Mouse (Mus musculus): ENCODE data around the gene B4gat1. TPM values are rescaled to one million over a fixed set of nuclear protein-coding genes. Genes with fewer than 3 reads are reported as not detected.

Gene B4gat1
- polyA plus RNA-seq, 2 experiments: 4.2 to 6.5 TPM

DNA sequence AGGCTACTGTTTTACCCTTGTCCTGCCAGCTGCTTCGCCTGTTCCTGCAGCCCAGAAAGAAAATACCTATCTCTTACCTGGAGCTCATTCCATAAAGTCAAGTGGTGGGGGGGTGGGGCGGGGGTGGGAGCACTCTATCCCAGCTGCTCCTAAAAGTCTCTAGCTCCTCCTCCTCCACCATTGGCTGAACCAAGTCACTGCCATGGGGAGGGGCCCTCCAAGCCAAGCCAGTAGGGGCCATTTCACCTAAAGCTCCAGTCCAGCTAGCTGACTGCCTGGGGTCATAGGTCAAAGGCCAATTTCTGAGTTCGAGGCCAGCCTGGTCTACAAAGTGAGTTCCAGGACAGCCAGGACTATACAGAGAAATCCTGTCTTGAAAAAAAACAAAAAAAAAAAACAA, 5.9 kb upstream of the B4gat1 start:
- no peak for DNase-seq (ENCODE audit: low read depth in 3 of 3, low spot score in 3 of 3)
- H3K4me2 ChIP-seq (ENCODE audit: low read depth): no peak overlapping the region

DNA sequence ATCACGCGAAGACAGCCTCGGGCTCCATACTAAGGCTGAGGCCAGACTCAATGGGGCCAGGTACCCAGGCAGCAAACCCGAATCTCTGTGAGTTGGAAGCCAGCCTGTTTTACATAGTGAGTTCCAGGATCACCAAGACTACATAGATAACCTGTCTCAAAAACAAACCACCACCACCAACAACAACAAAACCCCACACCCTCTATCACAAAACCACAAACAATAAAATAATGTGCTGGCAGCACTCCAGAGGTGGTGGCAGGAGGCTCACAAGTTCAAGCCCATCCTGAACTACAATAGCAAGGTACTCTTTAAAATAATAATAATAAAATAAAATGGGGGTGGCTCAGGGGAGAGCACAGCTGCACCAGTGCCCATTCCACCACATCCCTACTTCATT, 2.0 kb upstream of the B4gat1 start:
- TF ChIP-seq CTCF (IDR thresholded peaks at IDR 0.05; ENCODE audit: low read depth): no peak
- TF ChIP-seq EP300 (IDR thresholded peaks at IDR 0.05; ENCODE audit: low read depth): no peak
- H3K4me2 ChIP-seq (ENCODE audit: low read depth): no peak overlapping the region
- no peak overlapping the region for H3K9ac ChIP-seq (replicated peaks)
- 68% methylated on average over 4 of the region's 4 CpGs for WGBS (ENCODE audit: insufficient replicate concordance)
- H3K4me1 ChIP-seq (replicated peaks; ENCODE audit: control insufficient read depth in 2 of 2, insufficient read depth in 2 of 2, low read length in 1 of 2): peaks cover 12 to 14% of the 10 kb centered on the region in 2 experiments
- no peaks in the 10 kb centered on the region for H3K9me3 ChIP-seq (ENCODE audit: control insufficient read depth, low read length)
- H3K27me3 ChIP-seq (ENCODE audit: control insufficient read depth, insufficient read depth, low read length): no peaks in the 10 kb centered on the region
- H3K27ac ChIP-seq: no peak overlapping the region
- ATAC-seq (ENCODE audit: insufficient read depth): no peak
- no peak for DNase-seq (ENCODE audit: low read depth in 3 of 3, low spot score in 3 of 3)
- no peak overlapping the region for H3K4me3 ChIP-seq (ENCODE audit: insufficient read depth in 1 of 2, low read depth in 2 of 2, low read length in 2 of 2)
- no peaks in the 10 kb centered on the region for H3K36me3 ChIP-seq (replicated peaks; ENCODE audit: control insufficient read depth, insufficient read depth, low read depth)

More for the DNA sequence above, 5.9 kb upstream of the B4gat1 start:
- Histone ChIP-seq H3K4me1 (replicated peaks; ENCODE audit: control insufficient read depth in 2 of 2, insufficient read depth in 2 of 2, low read length in 1 of 2) (no peaks in the 10 kb centered on the region; a peak in 1 of 4 replicates), H3K36me3 (replicated peaks; ENCODE audit: control insufficient read depth, insufficient read depth, low read depth) (no peaks in the 10 kb centered on the region), H3K9me3 (ENCODE audit: control insufficient read depth, low read length) (no peaks in the 10 kb centered on the region), H3K9ac (replicated peaks) (no peak overlapping the region), H3K27ac (no peak overlapping the region), H3K27me3 (ENCODE audit: control insufficient read depth, insufficient read depth, low read length) (no peaks in the 10 kb centered on the region), H3K4me3 (ENCODE audit: insufficient read depth in 1 of 2, low read depth in 2 of 2, low read length in 2 of 2) (no peak overlapping the region)
- TF ChIP-seq CTCF (IDR thresholded peaks at IDR 0.05; ENCODE audit: low read depth): no peak
- TF ChIP-seq EP300 (IDR thresholded peaks at IDR 0.05; ENCODE audit: low read depth): no peak
- no peak for ATAC-seq (ENCODE audit: insufficient read depth)
- 69% methylated on average over 3 of the region's 3 CpGs for WGBS (ENCODE audit: insufficient replicate concordance)

DNA sequence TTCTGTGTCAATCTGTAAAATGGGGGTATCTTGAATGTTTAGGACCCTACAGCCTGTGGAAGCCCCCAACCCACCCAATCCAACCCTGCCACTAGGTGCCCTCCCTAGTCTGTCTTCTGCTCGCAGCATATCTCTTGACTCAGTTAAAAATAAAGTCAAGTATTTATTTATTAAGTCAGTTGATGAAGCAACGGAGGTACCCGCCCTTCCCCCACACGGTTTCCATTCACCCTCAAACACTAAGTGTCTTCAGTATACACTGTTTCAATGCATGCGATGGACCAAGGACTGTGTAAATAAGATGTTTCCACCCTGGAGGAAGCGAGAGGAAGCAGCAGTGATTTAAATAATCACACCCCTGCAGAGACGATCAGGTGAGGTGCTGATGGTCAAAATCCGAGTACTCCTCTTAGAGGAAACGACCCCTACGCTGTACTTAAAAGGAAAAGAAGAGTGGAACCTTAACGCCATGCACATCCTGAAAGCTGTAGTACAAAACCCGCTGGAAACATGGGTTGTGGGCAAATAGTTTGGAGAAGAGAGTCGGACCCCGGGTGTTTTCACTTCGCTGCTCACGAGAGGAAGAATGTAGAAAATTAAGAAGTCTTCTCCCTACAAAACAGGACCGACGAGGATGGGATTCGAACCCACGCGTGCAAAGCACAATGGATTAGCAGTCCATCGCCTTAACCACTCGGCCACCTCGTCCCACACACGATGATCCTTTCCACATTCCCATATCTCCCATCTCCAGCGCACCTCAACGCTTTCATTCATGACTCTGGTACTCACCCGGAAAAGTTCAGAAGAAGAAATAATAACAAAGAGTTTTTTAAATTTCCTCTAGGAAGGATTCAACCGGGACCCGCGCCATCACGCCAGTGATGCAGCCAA, 701 bp upstream of the B4gat1 start:
- Histone ChIP-seq H3K27me3 (ENCODE audit: control insufficient read depth, insufficient read depth, low read length) (no peaks in the 10 kb centered on the region), H3K36me3 (replicated peaks; ENCODE audit: control insufficient read depth, insufficient read depth, low read depth) (no peaks in the 10 kb centered on the region), H3K4me3 (ENCODE audit: insufficient read depth in 1 of 2, low read depth in 2 of 2, low read length in 2 of 2) (peak overlapping the region; percentile 53 to 60), H3K4me2 (ENCODE audit: low read depth) (peak overlapping the region; percentile 84), H3K9ac (replicated peaks) (peak overlapping the region; percentile 60), H3K4me1 (replicated peaks; ENCODE audit: control insufficient read depth in 2 of 2, insufficient read depth in 2 of 2, low read length in 1 of 2) (peaks cover 12 to 18% of the 10 kb centered on the region in 2 experiments), H3K27ac (no peak overlapping the region), H3K9me3 (ENCODE audit: control insufficient read depth, low read length) (no peaks in the 10 kb centered on the region)
- DNase-seq (ENCODE audit: low read depth in 3 of 3, low spot score in 3 of 3) (peak; percentile 49 to 58 (median 54)), ATAC-seq (ENCODE audit: insufficient read depth) (peak; percentile 52; the same call in 1 of the 2 replicates)
- WGBS (ENCODE audit: insufficient replicate concordance): 4% methylated on average over 32 of the region's 32 CpGs
- TF ChIP-seq CTCF (IDR thresholded peaks at IDR 0.05; ENCODE audit: low read depth): no peak
- no peak for TF ChIP-seq EP300 (IDR thresholded peaks at IDR 0.05; ENCODE audit: low read depth)

DNA sequence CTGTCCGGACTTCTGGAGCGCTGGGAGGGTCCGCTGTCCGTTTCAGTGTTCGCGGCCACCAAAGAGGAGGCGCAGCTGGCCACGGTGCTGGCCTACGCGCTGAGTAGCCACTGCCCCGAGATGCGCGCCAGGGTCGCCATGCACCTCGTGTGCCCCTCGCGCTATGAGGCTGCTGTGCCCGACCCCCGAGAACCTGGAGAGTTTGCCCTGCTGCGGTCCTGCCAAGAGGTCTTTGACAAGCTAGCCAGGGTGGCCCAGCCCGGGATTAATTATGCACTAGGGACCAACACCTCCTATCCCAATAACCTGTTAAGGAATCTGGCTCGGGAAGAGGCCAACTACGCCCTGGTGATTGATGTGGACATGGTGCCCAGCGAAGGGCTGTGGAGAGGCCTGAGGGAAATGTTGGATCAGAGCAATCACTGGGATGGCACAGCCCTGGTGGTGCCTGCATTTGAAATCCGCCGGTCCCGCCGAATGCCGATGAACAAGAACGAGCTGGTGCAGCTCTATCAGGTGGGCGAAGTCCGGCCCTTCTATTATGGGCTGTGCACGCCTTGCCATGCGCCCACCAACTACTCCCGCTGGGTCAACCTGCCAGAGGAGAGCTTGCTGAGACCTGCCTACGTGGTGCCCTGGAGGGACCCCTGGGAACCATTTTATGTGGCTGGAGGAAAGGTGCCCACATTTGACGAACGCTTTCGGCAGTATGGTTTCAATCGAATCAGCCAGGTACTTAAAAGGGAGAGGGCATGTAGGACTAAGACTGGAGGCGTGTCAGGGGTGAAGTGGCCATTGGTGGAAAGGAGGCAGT, 882 bp downstream of the B4gat1 start:
- H3K9me3 ChIP-seq (ENCODE audit: control insufficient read depth, low read length): no peaks in the 10 kb centered on the region
- peak overlapping the region; percentile 84 for H3K4me2 ChIP-seq (ENCODE audit: low read depth)
- no peaks in the 10 kb centered on the region for H3K36me3 ChIP-seq (replicated peaks; ENCODE audit: control insufficient read depth, insufficient read depth, low read depth)
- H3K4me1 ChIP-seq (replicated peaks; ENCODE audit: control insufficient read depth in 2 of 2, insufficient read depth in 2 of 2, low read length in 1 of 2): peaks cover 12 to 18% of the 10 kb centered on the region in 2 experiments
- no peak for DNase-seq (ENCODE audit: low read depth in 3 of 3, low spot score in 3 of 3)
- no peak overlapping the region for H3K27ac ChIP-seq
- no peak for ATAC-seq (ENCODE audit: insufficient read depth)
- H3K27me3 ChIP-seq (ENCODE audit: control insufficient read depth, insufficient read depth, low read length): no peaks in the 10 kb centered on the region
- H3K4me3 ChIP-seq (ENCODE audit: insufficient read depth in 1 of 2, low read depth in 2 of 2, low read length in 2 of 2): peak overlapping the region; percentile 53 to 60
- no peak for TF ChIP-seq CTCF (IDR thresholded peaks at IDR 0.05; ENCODE audit: low read depth)
- TF ChIP-seq EP300 (IDR thresholded peaks at IDR 0.05; ENCODE audit: low read depth): no peak
- 21% methylated on average over 41 of the region's 41 CpGs for WGBS (ENCODE audit: insufficient replicate concordance)
- H3K9ac ChIP-seq (replicated peaks): peak overlapping the region; percentile 61

Data from liver, embryonic 14.5 days (tissue).